Mouse (Mus musculus) neutrophil, adult 5-6 weeks (primary cell): ENCODE data around the gene Msrb1. TPM values are rescaled to one million over a fixed set of nuclear protein-coding genes. Genes with fewer than 3 reads are reported as not detected.

Source experiments
- ATAC-seq: fragments of 151-379, 151-347 bp; 2 replicates; pipeline ENCODE4 v1.8.0; 2017; ENCODE audit warnings: mild to moderate bottlenecking, moderate TSS enrichment; ENCODE audit not compliant: insufficient number of reproducible peaks, poor library complexity, low FRiP score, severe bottlenecking; ENCODE audit errors: extremely low read depth
- total RNA-seq: library from RNA; stranded (forward); fragments of 200-1000 nt; gene quantifications from 2 replicates; pipeline ENCODE4 v1.2.3, GENCODE M21; 2017

The Msrb1 gene
- total RNA-seq, 1 experiment from 2014 or later: 818 TPM

GRCm38 (mm10) chr17:24737135-24737810 lies 831 bp downstream of the Msrb1 start:
- peak; percentile 39 for ATAC-seq

GRCm38 (mm10) chr17:24738238-24738637 lies 1.8 kb downstream of the Msrb1 start:
- ATAC-seq: no peak

GRCm38 (mm10) chr17:24739926-24740325 lies 3.5 kb downstream of the Msrb1 start:
- ATAC-seq: no peak

GRCm38 (mm10) chr17:24742307-24742706 lies 5.9 kb downstream of the Msrb1 start:
- ATAC-seq: peak; percentile 14; the same call in 1 of the 2 replicates

GRCm38 (mm10) chr17:24743896-24744295 lies 7.5 kb downstream of the Msrb1 start:
- ATAC-seq: no peak

GRCm38 (mm10) chr17:24744381-24744780 lies 7.9 kb downstream of the Msrb1 start:
- no peak for ATAC-seq

- ATAC-seq: peak; percentile 80
Measured at GRCm38 (mm10) chr17:24745526-24746497, 9.4 kb downstream of the Msrb1 start.

GRCm38 (mm10) chr17:24746986-24747385 lies 10.5 kb downstream of the Msrb1 start:
- no peak for ATAC-seq

GRCm38 (mm10) chr17:24751528-24751927 lies 15.1 kb downstream of the Msrb1 start:
- ATAC-seq: no peak

- ATAC-seq: peak; percentile 14; the same call in 1 of the 2 replicates
Measured at GRCm38 (mm10) chr17:24752415-24753394, 16.3 kb downstream of the Msrb1 start, which contains the start of gene Hs3st6. Gene Hs3st6 (plus strand): TSS chr17:24752988.

- no peak for ATAC-seq
Measured at GRCm38 (mm10) chr17:24757394-24757793, 21.0 kb downstream of the Msrb1 start.

- ATAC-seq: no peak
Measured at GRCm38 (mm10) chr17:24761121-24761520, 24.7 kb downstream of the Msrb1 start.

- ATAC-seq: no peak
Measured at GRCm38 (mm10) chr17:24765016-24765905, 28.8 kb downstream of the Msrb1 start.

- no peak for ATAC-seq
Measured at GRCm38 (mm10) chr17:24766266-24766875, 29.9 kb downstream of the Msrb1 start.

GRCm38 (mm10) chr17:24769146-24769545 lies 32.7 kb downstream of the Msrb1 start:
- no peak for ATAC-seq

- ATAC-seq: no peak
Measured at GRCm38 (mm10) chr17:24773241-24773640, 36.8 kb downstream of the Msrb1 start.

GRCm38 (mm10) chr17:24775173-24775572 lies 38.7 kb downstream of the Msrb1 start:
- ATAC-seq: no peak
